Mouse (Mus musculus) heart, adult 2 months (tissue): Measurements from ENCODE around the gene Ttc19.

Source experiments
- CTCF ChIP-seq: fragments of 200-600 bp; IDR thresholded peaks from 2 replicates; pipeline ENCODE4 v1.8.1; 2022; ENCODE audit warnings: antibody characterized with exemption, mild to moderate bottlenecking, moderate library complexity
- EP300 ChIP-seq: fragments of 200-500 bp; IDR thresholded peaks from 2 replicates; pipeline ENCODE4 v1.6.1; 2011; ENCODE audit warnings: low read depth, low read length, control low read depth; ENCODE audit not compliant: insufficient read depth

DNA sequence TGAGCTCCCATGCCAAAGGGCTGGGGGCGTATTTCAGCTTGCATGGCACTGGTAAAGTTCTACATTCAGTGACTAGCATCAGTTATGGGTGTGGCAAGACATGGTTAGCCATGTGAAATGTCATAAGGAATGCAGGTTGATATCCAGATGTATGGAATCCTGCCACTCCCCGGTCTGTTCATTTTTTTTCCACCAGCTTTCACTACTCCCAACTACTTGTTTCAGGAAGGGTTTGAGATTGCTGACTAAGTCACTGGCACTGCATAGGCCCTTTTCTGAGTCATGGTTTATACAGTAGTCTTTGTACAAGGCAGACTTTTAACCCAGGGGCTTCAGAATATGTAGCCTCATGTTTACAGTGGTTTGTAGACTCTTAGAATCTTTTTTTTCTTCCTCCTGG lies 28.0 kb downstream of the Ttc19 start:
- TF ChIP-seq EP300 (no peak), CTCF (no peak)
